Mouse (Mus musculus) c-Kit-positive CD71-negative TER-119-negative erythroid progenitor cells, embryonic 14.5 days (primary cell): ENCODE measurements around the gene Snrpc.
"Not testable (repeated sequence)": the region's sequence is repeated elsewhere in the genome, so short reads cannot be mapped to it uniquely, and the experiment has no call there.

Experiments used
- DNase-seq: peaks from one replicate; pipeline ENCODE4 v3.0.0-alpha.2; 2013; ENCODE audit warnings: low read depth

Gene Snrpc

GRCm38 (mm10) chr17:27837850-27838249 is at the start of gene Snrpc:
Gene Snrpc (plus strand): TSS chr17:27838150.
- not testable (repeated sequence) for DNase-seq

DNA sequence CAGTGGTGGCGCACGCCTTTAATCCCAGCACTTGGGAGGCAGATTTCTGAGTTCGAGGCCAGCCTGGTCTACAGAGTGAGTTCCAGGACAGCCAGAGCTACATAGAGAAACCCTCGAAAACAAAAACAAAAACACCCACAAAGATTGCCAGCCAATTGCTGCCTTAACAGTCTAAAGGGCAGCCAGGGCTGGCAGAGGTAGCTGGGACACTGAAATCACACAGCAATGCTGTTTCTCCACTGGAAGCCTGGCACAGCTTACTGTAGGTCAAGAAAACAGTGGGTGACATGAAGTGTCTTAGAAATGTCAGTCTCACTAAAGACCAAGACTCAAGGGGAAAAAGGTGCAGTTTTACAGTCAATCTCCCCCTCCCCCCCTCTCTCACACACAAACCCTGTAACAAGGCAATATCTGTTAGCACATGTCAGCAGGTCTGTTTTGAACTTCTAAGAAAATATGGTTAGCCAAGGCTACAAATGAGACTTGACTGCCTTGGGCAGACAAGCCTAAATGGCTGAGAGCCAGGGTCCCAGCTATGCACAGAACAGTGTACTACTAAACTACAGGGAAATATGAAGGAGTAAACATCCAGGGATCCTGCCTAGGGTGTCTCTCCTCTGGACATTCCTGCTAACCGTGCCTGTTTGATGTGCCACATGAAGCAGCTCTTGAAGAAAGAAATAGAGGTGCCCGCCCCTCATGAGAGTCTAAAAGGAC is 49.3 kb upstream of the Snrpc start:
- no peak for DNase-seq

DNA sequence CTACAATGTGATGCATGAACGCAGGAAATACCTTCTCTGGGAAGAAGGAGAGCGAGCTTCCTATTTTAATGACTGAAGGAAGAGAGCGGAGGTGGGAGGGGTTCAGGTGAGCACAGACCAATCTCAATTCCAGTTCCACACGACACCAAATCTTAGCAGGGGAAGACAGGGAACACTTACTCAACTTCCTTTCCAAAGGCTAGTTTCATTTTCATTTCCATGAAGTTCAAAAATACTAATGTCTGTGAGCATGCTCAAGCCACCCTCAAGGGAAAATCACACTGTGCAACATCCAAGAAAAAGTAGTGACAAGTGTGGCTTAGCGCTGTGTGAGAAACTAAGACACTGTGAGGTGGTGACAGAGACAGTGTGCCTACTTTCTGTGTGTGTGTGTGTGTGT is 47.9 kb upstream of the Snrpc start:
- no peak for DNase-seq

GRCm38 (mm10) chr17:27790976-27791375 is 47.0 kb upstream of the Snrpc start:
- no peak for DNase-seq

DNA sequence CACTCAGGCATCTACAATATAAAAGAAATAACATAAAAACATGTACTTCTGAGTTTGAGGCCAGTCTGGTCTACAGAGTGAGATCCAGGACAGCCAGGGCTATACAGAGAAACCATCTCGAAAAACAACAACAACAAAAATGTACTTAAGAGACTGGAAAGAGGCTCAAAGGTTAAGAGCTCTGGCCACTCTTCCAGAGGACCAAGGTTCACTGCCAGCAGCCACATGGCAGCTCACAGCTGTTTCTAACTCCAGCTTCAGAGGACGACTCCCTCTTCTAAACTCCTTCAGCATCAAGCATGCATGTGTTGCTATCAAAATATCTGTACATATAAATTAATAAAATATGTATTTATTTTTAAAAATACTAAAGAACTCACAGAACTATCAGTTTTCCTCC is 46.4 kb upstream of the Snrpc start:
- DNase-seq: no peak

GRCm38 (mm10) chr17:27792516-27792915 is 45.4 kb upstream of the Snrpc start:
- no peak for DNase-seq

- no peak for DNase-seq
These were observed 44.8 kb upstream of the Snrpc start for GRCm38 (mm10) chr17:27793144-27793543.

DNA sequence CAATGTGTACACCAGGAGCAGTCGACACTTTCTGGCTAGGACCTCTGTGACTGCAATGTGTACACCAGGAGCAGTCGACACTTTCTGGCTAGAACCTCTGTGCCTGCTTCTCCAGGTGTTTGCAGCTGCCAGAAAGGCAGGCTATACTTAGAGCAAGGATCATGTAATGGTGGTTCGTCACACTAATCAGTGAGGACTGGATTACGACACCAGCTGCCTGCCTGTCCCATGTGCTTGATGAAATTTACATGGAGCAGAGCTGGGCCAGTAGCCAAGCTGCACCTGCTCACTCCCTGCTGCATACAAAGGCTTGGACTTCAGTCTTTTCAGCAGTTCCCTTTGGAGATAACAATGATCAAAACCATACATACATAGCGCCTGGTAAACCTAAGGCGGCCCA is 41.2 kb upstream of the Snrpc start:
- DNase-seq: no peak

DNA sequence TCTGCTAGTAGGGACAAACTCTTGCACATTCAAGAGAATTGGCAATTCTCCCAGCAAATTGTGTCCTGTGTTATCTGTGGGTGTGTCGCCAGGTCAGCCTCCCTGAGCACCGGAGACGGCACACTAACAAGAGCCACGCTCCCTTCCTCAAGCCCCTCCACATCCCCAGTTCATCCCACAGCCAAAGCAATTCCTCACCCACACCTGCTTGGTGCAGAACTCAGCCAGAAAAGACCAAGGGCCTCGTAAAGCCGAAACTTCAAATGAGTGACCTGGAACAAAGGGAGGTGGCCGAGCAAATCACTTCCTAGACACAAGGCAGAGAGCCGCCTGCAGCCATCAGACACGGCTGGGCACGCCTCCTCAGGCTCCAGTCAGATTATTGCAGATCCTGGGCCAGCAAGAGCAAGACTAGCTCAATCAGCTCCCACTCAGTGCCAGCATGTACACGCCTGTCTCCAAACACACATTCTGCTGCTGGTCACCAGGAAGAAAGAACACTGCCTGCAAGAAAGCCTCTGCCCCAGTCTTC is 40.5 kb upstream of the Snrpc start:
- no peak for DNase-seq

GRCm38 (mm10) chr17:27799771-27800584 is 38.0 kb upstream of the Snrpc start:
- peak; percentile 24 for DNase-seq

DNA sequence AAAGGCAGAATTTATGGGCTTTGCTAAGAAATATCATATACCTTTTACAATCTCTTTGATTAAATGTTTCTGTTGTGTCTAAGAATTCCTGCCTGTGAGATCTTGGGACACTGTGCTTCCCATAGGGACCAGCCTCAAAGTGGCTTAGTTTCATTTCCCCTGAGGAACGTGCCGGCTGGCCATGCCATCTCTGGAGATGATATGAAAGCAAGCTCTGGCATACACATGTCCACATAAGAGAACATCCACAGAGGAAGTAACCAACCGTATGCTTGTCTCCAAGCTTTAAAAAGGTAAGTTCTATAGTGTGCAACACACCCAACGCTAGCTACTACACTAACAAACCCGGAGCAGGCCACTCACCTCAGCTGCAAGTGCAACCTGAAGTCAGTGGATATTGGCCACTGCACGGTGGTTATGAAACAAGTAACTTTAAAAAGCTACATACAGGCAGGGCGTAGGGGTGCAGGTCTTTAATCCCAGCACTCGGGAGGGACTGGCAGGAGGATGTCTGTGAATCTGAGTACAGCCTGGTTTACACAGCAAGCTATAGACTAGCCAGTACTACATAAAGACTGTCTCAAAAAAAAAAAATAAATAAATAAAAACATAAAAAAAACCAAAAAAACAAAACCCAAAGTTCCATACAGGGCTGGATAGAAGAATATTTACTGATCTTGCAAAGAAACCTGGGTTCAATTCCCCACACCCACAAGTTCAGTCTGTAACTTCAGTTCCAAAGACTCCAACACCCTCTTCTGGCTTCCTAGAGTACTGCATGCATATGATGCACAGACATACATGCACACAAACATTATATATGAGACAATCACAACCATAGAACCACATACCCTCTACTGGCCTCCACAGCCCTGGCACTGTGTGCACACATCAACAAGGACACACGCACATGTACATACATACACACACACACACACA is 37.0 kb upstream of the Snrpc start:
- DNase-seq: no peak

- DNase-seq: no peak
These were observed 34.2 kb upstream of the Snrpc start for GRCm38 (mm10) chr17:27803752-27804151.

DNA sequence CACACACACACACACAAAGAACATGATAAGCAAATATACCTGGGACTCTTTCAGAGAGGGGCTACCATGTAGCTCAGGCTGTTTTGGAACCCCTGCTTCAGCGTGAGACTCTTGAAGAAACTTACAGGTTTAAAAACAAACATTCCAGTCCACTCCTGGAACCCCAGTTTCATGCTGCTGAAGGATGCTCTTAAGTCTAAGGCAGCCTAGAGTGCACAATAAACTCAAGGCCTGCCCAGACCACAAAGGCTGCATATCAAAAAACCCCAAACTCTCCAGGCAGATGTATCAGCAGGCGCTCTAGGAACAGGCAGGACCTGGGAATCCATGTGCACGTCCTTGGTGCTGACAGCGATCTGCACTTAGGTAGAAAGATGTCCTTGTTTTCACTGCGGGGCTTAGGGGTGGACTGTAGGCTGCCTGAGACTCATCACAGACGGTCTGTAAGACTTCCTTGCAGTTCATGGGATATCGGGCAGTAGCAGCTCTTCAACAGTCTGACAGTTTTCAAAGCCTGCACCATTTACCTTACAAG is 33.7 kb upstream of the Snrpc start:
- no peak for DNase-seq

- no peak for DNase-seq
These were observed 32.9 kb upstream of the Snrpc start for GRCm38 (mm10) chr17:27804803-27805770.

DNA sequence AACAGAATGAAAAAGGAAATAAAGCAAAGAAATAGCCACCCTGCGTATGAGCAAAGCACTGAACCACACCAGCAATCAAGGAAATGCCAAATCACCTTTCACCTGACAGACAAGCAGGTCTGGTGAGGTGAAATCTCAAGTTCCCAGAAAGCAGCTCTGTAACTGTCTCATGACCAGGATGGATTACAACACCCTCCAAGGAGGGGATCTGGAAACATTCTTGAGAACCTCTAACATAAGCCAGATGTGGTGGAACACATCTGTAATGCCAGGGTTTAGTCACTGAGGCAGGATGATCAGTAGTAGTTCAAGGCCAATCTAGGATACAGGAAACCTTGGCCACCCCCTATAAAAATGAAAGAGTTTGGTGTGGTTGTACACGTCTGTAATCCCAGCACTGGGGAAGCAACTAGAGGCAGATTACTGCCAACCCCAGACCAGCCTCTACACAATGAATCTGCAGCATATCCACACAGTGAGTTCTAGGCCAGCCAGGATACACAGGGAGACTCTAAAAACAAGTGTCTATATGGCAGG is 30.3 kb upstream of the Snrpc start:
- DNase-seq: no peak

DNA sequence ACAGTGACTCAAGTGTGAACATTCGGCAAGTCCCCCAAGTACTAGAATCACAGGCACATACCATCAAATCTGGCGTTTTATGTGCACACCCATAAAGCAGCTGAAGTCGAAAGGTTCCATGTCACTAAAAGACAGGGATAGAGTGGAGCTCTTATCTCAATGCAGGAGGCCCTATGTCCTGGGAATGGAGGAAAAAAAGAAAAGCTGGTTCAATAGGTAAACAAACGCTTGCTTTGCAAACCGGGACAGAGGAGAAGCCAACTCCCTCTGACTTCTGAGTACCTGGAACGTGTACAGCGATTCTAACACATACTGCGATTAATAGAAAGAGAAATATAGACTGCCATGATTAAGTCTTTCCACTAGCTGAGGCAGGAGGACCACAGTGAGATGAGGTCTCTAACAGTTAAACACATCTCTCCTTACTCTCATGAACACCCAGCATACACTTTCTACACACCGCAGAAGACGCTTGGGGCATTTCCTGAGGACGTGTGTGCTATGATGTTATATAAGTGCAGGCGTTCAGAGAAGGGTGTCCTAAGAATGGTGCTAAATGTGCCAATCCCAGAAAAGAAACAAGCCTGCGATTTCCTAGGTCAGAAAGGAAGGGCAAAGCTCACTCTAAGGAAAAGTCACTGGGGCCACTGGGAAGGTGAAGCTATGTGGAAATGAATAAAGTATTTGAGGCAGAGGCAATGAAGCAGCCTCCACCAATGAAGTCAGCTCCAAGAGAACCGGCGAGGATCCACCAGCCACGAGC is 27.2 kb upstream of the Snrpc start:
- no peak for DNase-seq

DNA sequence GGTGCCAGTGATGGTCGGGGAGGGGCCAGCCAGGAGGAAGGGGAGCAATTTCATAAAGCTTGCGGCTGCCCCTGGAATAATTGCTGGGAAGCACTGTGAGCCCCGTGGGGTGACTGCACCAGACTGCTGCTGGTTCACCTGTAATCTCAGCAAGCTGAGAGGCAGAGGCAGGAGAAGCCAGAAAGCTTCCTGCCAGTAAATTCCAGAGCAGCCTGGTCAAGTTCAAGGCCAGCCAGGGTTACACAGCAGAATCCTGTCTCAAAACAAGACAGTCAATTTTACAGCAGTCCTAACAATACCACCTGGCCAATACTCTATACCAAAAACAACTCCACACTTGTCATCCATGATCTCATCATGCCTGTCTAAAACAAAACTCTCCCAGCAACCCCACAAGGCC is 26.0 kb upstream of the Snrpc start:
- no peak for DNase-seq

DNA sequence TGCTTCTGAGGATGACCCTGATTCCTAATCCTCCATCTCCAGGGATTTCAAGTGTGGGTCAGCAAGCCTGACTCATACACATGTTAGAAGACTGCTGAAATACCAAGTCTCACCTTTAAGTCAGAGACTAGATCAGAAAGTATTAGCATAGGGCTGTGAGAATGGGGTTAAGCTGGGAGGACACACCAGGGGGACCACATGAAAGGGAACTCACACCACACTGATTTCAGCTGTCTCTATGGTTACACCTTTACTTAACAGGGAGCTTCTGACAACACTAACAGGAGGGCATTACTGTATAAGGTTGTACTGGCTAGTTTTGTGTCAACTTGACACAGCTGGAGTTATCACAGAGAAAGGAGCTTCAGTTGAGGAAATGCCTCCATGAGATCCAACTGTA is 23.3 kb upstream of the Snrpc start:
- DNase-seq: no peak

GRCm38 (mm10) chr17:27819011-27819410 is 18.9 kb upstream of the Snrpc start:
- DNase-seq: no peak

- no peak for DNase-seq
These were observed 18.4 kb upstream of the Snrpc start for GRCm38 (mm10) chr17:27819521-27819970.
